Mouse (Mus musculus) heart, adult 9 months (tissue): ENCODE data around the gene Kank3.
"Not testable (repeated sequence)": the region's sequence is repeated elsewhere in the genome, so short reads cannot be mapped to it uniquely, and the experiment has no call there.

Source experiments
- DNase-seq, 2 experiments: peaks; one replicate each; pipeline ENCODE4 v3.0.0; 2022; ENCODE audit warnings: low spot score in 2 of 2

Kank3 gene

DNA sequence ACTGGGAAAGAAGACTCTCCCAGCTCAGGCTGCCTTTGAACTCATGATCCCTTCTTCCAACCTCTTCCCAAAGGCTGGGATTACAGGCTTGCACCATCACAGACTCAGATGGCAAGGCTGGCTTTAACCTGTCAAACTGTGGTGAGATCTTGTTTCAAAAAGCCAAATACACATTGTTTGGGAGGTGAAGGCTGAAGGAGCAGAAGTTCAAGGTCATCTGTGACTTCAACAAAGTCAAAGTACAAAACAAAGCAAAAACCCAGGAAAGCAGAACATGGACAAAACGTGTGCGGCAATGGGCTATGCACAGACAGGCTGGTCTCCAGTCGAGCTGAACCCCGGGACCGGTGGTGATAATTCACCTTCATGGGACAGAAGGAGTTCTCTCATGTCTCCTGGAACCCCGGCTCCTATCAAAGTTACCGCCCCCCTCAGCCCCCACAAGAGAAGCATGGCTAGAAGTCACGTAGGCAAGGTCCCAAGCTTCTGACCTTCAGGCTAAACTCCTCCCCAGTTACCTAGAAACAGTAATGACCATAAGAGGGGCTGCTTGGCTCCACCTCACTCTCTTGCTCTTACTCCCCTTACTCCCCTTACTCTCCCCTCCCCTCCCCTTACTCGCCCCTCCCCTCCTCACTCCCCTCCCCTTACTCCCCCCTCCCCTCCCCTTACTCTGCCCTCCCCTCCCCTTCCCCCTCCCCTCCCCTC lies 3.0 kb upstream of the Kank3 start:
- no peak for DNase-seq

DNA sequence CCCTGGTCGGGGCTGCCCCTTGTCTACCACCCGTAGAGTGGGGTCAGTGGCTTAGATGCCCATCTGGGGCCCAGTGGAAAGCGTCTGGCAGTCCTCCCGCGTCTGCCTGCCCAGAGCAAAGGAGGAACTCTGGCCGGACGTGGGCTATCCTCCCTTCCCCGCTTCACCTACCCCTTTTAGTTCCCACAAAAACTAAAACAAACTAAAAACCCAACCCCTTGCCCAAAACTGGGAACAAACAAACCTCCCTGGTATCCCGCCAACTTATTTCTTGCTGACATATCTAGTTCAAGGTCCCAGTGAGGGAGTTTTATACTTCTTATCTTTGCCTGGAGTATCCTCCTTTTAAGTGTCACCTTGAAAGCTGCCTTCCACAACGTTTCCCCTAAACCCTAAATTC lies 2.1 kb upstream of the Kank3 start:
- DNase-seq: no peak

DNA sequence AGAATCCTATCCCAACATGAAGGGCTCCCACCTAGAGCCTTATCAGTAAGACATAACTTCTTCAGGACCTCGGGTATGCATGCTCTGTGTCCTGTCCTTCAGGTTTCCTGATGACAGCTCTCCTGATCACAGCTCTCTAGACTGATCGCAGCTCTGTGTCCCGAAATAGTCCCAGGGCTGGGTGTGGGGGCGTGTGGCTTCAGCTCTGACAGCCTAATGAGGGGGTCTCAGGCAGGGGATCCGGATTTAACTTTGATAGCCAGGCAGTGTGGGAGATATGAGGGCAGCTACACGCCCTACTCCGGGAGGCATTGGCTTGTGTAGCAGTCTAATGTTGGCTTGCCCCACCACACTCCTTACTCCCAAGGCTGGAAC lies 810 bp downstream of the Kank3 start:
- DNase-seq: no peak

DNA sequence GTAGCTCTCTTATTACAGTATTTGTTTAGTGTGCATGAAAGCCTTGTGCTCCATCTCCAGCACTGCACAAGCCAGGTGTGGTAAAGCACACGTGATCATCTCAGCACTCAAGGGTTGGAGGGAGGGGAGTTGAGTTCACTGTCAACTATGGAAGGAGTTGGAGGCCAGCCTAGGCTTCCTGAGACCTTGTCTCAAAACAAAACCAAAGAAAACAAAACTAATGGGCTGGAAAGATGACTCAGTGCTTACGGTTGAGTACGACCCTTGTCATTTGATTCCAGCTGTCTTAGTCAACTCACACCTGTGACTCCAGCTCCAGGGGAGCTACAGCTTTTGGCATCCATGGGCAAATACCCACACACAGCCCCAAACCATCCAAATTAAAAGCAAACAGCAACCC lies 2.2 kb downstream of the Kank3 start:
- DNase-seq: peak; percentile 29 to 67

DNA sequence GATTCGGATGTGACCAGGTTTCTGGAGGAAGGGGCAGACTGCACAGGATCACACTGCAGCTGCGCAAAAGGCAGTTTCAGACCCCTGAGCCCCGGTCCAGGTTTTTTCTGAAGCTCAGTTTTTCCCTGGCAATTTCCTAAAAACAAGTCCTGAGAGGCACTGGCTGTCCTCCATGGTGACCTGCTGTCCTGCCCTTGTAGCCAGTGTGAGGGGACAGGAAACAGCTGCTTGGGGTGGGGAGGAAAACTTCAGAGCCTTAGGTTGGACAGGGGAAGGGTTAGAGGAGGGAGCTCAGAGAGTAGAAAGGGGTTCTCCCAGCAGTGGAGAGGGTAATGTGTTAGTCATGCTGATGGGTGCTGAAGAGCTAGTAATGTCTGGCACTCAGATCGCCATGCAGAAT lies 2.7 kb downstream of the Kank3 start:
- peak; percentile 67 to 87 for DNase-seq

DNA sequence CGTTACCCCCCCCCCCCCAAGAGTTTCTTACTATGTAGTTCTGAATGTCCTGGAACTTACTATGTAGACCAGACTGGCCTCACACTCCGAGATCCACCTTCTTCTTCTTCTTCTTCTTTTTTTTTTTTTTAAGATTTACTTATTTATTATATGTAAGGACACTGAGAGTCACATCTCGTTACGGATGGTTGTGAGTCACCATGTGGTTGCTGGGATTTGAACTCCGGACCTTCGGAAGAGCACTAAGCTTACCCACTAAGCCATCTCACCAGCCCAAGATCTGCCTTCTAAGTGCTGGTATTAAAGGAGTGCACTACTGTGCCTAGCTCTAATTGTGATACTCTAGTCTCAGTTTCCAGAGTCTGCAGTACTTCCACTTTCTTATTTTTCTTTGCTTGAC lies 5.1 kb downstream of the Kank3 start:
- no peak for DNase-seq

DNA sequence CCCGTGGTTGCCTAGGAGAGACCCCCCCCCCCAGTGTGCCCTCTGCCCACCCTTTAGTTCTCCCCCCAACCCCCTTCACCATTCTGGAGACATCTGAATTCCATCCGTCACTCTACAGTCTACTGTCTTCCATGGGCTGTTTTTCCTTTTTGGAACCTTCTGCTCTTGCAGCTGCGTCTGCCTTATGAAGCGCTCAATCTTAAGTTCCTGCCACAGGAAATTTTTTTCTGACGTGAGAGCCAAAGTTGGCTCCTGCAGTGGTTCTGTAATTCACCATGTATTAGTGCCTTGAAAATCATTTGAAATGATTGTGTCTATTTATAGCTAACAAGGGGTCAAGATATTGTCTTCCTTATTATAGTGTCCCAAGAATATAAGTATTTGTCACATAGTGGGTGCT lies 6.3 kb downstream of the Kank3 start:
- DNase-seq: no peak

DNA sequence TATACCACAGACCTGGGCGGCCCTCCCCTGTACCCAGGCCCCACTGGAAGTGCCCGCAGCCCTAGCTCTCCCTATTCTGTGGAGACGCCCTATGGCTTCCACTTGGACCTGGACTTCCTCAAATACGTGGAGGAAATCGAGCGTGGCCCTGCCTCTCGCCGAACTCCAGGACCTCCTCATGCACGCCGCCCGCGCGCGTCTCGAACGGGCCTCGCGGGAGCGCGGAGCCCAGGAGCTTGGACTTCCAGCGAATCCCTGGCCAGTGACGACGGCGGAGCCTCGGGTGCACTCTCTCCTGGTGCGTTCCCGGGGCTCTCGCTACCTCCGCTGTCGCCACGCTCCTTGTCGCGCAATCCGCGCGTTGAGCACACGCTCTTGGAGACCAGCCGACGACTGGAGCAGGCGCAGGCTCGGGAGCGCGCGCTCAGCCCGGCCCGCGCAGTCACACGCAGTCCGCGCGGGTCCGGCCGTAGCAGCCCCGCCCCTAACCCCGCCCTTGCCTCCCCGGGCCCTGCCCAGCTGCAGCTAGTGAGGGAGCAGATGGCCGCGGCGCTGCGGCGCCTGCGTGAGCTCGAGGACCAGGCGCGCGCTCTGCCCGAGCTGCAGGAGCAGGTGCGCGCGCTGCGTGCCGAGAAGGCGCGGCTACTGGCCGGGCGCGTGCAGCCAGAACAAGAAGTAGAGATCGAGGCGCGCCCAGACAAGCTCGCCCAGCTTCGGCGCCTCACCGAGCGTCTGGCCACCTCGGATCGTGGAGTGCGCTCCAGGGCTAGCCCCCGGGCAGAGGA lies 7.1 kb downstream of the Kank3 start:
- DNase-seq: peak; percentile 86 to 89

DNA sequence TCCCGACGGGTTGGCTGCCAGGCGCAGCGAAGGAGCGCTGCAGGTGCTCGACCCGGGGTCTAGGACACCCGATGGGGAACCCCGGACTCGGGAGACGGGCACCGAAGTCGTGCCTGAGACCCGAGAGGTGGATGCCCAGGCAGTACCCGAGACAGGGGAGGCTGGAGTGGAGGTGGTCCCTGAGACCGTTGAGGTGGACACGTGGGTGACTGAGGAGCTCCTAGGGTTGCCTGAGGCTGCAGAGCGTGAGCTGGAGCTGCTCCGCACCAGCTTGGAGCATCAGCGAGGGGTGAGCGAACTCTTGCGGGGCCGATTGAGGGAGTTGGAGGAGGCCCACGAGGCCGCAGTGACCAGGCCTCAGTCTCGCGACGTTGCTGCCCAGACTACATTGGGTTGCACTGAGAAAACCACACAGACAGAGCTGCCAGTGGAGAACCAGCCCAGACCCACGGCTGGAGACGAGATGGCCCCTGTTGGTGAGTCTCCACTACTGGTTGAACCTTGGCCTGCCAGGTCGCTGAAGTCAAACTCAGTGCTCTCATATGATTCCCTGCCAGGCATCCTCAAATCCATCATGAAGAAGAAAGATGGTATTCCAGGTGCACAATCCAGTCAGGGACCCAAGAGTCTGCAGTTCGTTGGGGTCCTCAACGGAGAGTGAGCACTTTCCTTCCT lies 7.8 kb downstream of the Kank3 start:
- no peak for DNase-seq

DNA sequence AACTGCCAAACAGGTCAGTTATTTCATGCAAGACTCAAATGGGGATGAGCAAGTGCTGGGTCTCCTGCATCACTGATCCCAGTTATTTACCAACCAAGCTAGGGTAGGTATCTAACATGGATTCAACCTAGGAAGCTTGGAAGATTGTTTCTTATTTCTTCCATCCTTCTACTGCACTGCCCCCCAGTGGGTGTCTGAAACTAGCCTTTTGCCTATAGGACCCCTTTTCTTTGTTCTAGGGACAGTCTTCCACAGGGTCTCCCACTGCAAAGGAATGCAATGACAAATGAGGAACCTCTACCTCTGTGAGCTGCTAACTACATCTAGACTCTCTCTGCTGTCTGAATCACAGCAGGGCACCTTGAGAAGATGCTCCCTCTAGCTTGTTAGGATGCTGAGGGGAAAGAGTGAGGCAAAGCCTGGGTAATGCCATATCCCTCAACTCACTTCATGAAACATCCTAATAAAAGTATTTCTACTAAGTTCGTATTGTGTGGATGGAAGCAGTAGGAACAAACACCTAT lies 12.2 kb downstream of the Kank3 start:
- DNase-seq: no peak

DNA sequence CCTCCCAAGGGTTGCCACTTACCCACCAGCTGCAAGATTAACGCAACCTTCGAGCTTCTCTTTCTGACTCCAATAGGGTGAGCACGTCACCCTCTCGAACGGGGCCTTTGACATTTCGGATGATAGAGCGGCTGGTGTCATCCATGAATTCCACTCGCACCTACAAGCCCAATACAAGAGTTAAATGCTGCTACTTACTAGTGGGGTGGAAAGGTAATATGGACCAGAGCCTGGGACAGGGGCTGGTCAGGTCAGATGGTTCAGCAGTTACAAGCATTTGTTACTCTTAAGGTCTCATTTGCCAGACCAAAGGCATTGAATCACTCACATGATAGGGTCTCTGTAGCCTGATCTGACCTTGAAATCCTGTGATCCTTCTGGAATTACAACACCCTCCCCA lies 12.9 kb downstream of the Kank3 start:
- not testable (repeated sequence) for DNase-seq

DNA sequence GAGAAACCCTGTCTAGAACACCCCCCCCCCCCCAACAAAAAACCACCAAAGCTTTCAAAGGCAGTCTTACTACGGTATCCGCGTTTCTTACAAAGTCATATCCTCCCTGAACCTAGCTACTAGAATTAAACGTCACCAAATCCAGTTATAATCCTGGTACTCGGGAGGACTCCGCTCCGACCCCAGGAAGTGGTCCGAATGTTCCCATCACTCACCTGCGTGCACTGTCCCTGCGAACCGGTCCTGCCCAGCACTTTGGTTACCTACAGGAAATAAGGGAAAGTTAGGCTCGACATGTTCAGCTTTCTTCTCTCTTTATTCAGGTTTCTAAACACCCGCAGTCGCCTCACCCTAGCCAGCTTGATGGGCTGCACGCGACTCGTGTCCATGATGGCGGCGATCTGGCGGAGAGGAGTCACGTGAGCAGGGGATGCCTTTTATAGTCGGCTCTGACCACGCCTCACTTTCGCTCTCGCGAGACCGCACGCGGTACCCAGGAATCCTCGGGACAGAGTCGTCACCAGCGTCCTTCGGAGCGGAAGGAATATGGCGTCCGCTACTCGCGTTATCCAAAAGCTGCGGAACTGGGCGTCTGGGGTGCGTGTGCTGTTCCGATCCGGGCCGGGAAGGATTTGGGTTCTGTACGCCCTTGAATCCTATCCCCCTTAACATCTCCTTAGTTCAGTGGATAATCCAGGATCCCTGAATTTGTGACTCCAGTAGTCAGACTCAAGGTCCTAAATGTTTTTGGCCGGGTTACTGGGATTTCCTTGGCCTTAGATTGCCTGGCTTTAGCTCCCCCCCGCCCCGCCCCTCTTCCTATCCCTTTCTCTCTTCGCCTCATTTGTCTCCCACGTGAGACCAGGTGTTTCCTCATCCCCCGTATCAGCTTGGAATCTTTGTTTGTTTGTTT lies 14.0 kb downstream of the Kank3 start, which contains the start of the genes Rps28 and Ndufa7:
Gene Rps28 (minus strand): TSS at position 479 of the 913 bp plus-strand sequence.
Gene Ndufa7 (plus strand): TSS at position 489 of the 913 bp plus-strand sequence.
- DNase-seq: peak; percentile 96 to 98

DNA sequence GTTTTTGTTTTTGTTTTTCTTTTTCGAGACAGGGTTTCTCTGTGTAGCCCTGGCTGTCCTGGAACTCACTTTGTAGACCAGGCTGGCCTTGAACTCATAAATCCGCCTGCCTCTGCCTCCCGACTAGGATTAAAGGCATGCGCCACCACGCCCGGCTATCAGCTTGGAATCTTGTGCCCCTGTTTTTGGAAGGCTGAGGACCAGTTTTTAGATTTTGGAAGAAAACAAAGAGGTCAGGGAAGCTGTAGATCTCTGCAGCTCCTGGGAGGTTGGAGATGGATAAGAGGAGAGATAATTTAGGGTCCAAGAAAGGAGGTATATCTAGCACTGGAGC lies 14.6 kb downstream of the Kank3 start:
- not testable (repeated sequence) for DNase-seq

DNA sequence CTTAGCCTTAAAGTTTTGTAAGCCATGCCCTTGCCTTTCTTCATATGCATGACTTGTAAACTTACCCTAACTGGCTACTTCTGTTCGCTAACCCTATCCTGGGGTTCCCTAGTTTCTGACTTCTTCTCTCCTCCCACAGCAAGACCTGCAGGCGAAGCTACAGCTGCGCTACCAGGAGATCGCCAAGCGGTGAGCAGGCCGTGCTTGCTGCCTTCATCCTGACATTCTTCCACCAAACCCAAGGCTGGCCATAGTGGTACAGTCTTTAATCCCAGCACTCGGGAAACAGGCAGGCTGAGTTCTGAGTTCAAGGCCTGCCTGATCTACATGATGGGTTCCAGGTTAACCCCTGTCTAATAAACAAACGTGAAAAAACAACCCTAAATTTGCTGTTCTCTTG lies 15.1 kb downstream of the Kank3 start:
- DNase-seq: no peak

DNA sequence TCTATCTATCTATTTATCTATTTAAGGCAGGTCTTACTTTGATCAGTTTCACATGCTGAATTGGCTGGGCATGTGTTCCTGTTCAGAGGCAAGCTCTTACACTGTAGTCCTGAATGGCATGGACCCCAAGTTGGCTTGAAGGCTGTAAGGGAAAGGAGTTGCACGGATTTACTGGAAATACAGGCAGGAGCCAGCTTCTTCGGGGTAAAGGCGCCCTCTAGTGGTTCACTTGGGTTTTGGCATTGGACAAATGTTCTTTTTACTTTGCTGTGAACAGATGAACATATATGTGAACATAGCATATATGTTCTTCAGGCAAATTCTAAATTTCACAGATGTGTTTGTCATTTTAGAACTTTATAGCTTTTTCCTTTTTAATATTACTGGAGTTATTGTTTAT lies 16.5 kb downstream of the Kank3 start:
- peak; percentile 37 to 65 for DNase-seq

DNA sequence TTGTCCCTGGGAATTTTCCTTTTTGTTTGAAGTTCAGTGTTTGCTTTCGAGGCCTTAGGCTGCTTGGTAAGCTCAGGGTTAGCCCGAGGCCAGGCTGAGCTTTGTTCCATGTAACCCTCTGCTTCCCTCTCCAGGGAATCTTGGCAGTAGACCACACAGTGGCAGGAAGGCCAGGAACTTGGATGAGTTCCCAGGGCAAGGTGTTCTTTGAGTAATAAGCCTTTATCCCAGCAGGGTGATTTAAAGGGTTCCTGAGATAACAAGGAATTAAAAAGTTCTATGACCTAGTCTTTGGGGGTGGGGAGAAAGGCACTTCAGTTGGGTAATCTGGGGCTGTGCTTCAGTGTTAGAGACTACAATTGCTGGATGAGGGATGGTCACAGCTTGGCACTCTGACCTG lies 18.6 kb downstream of the Kank3 start:
- DNase-seq: peak; percentile 86 to 88

DNA sequence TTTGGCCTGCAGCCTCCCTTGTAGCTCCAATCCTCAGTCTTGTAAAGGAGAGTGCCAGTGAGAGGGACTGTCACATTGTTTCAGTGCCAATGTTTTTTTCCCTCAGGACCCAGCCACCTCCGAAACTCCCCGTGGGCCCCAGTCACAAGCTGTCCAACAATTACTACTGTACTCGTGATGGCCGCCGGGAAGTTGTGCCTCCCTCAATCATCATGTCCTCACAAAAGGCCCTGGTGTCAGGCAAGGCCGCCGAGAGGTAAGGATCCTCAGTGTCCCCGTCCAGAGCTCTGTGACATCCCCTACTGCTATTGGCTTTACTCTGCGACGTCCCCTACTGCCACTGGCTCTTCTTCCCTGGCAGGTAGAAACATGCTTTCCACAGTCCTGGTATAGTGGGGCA lies 19.2 kb downstream of the Kank3 start:
- DNase-seq: no peak

DNA sequence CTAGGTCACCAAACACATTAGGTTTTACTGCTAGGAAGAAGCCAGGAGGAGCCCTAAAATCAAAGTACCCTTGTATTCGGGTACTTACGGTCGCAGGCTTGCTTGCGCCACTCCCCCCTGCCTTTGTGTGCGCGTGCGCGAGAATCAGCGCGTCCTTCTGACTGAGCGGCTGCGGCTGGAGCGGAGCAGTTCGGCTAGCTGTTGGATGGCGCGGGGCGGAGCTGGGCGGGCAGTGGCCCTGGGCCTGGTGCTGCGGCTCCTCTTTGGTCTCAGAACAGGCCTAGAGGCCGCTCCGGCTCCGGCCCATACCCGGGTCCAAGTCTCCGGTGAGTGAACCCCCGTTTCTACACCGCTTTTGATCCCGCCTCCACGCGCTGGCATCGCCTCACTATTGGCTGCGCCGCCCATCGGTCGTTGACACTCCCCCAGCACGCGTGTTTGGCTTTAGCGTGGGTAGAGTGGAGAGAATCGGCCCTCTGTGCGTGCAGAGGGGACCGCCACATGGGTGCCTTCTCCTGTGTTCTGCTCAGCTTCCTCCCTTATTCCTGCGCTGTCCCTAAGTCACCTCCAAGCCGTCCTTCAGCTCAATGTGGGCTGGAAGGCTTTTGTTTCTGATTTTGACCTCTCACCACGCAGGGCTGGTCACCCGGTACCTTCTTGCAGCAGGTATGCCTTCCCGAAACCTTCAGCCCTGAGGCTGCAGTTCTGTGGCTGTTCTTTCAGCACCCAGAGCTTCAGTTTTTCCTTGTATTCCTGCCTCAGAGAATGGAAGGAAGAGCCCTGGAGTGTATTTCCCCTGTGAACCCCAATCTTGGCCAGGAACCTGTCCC lies 32.9 kb downstream of the Kank3 start, which contains the start of gene Cd320:
Gene Cd320 (plus strand): TSS at position 126 of the 830 bp plus-strand sequence.
- peak; percentile 93 for DNase-seq

DNA sequence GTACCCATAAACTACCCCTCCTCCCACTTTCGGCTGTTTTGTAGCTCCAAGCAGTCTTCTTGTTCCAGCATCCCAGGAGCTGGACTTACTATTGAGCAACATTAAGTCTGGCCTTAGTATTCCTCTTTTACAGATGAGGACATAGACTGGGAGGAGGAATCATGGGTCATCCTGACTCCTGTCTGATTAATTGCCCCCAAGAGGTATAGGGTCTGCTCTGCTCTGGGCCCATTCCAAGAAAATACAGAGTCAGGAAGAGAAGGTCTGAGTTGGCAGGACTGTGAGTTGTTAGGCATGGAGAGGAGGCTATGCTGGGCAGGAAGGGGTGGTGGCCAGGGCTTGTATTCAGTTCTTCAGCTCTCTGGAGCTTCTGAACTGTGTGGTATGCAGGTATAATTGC lies 33.9 kb downstream of the Kank3 start:
- no peak for DNase-seq

DNA sequence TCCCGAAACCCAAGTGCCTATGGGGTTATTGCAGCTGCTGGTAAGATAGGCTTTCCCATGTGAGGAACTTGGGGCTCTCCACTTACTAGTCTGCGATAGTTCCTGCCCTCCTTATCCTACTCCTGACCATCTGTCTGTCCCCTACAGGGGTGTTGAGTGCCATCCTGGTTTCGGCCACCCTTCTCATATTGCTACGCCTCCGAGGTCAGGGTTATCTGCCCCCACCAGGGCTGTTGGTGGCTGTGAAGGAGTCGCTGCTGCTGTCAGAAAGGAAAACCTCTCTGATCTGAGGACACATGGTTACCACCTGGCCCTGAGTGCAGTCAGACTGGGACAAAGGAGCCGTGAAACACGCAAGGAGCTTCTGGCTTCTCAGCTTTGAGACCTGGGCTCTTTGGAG lies 37.8 kb downstream of the Kank3 start:
- no peak for DNase-seq

DNA sequence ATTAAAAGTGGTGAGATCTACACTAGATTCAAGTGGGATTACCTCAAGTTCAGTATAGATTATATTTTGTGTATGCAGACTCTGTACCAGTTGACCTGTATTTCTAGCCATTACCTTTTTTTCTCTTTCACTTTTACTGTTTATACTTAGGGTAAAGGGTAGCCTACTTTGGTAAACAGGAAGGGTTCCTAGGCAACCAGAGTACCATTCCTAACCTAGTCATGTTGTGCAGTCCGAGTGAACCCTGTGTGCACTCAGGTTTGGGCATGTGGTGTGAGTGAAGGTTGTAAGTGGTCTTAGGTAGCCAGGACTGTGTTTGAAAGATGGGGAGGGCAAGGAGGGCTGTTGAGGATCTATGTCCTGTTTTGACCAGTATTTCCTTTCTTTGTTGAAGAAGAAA lies 41.0 kb downstream of the Kank3 start:
- DNase-seq: no peak
